Mouse (Mus musculus): ENCODE results near the gene Gtf2a1l. TPM values are rescaled to one million over a fixed set of nuclear protein-coding genes. Genes with fewer than 3 reads are reported as not detected.

The Gtf2a1l gene
- polyA plus RNA-seq, 1 experiment from 2014 or later = not detected

DNA sequence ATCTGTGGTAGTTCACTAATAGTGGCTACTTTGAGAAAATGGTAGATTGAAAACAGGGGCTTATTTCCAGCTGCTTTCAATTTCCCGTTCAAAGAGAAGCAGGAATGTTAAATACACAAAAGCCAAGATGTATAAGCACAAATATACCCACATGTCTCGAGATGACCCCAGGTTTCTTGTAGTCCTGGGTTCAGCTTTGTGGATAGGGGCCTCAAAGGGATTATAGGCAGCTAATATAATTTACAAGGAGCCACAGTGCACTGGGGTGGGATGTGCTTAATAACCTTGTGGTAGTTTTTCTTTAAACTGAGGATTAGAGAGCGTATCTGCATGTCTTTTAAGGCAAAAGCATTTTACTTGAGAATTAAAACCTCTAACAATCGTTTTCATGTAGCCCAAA, 2.3 kb downstream of the Gtf2a1l start:
- H3K9ac ChIP-seq (ENCODE audit: low read depth, low read length) = no peak overlapping the region
- H3K4me2 ChIP-seq (replicated peaks; ENCODE audit: low read depth, low read length) = no peak overlapping the region
- ATAC-seq (ENCODE audit: low FRiP score, low TSS enrichment) = no peak
- H3K27ac ChIP-seq (ENCODE audit: low read depth, low read length) = no peak overlapping the region
- no peak overlapping the region for H3K4me3 ChIP-seq (ENCODE audit: low read length)
- H3K4me1 ChIP-seq (ENCODE audit: control insufficient read depth, insufficient read depth, low read length) = no peaks in the 10 kb centered on the region
- WGBS = 51% methylated on average over 4 of the region's 4 CpGs
- H3K9me3 ChIP-seq (ENCODE audit: control insufficient read depth, low read length) = no peaks in the 10 kb centered on the region
- H3K27me3 ChIP-seq (ENCODE audit: control insufficient read depth, insufficient read depth, low read length) = no peaks in the 10 kb centered on the region
- no peaks in the 10 kb centered on the region for H3K36me3 ChIP-seq (ENCODE audit: control insufficient read depth, insufficient read depth, low read length)

DNA sequence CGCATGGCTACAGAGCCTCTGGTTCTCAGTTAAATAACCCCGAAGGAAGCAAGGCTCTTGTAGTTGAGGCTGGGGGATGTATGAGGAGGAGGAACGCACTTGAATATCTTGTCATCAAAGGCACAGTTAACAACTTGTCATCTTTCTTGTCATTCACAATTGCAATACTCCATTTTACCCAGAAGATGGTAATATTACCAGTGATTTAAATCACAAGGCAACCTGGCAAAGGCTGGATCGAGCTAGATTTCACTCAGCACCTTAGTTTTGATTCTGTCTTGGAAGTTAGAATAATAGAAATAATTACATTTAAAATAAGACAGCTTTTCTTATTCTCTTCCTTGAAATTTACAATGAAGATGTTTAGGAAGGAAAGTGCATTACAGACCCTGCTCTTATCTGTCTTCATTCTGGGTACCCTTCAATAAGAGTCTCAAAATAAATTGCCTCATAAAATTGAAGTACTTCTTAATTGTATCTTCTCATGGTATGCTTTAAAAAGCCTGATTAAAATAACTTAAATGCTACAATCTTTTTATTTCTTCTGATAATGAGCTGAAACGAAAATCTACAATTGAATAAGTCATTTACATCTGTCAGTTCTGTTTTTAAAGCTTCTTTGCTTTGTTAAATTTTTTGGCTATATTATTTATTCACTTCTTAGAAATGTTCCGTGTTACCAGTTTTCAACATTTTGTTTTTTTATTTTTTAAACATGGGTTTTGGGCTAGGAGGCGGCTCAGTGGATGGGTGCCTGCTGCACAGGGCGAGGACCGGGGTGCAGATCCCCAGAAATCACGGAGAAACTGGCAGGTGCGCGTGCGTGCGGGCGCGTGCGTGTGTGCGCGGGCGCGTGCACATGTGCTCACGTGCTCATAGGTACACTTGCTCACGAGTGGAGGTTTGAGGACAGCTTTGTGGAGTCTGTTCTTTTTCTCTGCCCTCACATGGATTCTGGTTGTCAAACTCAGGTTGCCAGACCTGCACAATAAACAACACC, 7.2 kb downstream of the Gtf2a1l start:
- no peaks in the 10 kb centered on the region for H3K9me3 ChIP-seq (ENCODE audit: control insufficient read depth, low read length)
- H3K36me3 ChIP-seq (ENCODE audit: control insufficient read depth, insufficient read depth, low read length) = no peaks in the 10 kb centered on the region
- WGBS = 94% methylated on average over 23 of the region's 23 CpGs
- no peak overlapping the region for H3K27ac ChIP-seq (ENCODE audit: low read depth, low read length)
- H3K27me3 ChIP-seq (ENCODE audit: control insufficient read depth, insufficient read depth, low read length) = no peaks in the 10 kb centered on the region
- H3K4me2 ChIP-seq (replicated peaks; ENCODE audit: low read depth, low read length) = no peak overlapping the region
- H3K4me3 ChIP-seq (ENCODE audit: low read length) = no peak overlapping the region
- H3K9ac ChIP-seq (ENCODE audit: low read depth, low read length) = no peak overlapping the region
- H3K4me1 ChIP-seq (ENCODE audit: control insufficient read depth, insufficient read depth, low read length) = no peaks in the 10 kb centered on the region
- no peak for ATAC-seq (ENCODE audit: low FRiP score, low TSS enrichment)

DNA sequence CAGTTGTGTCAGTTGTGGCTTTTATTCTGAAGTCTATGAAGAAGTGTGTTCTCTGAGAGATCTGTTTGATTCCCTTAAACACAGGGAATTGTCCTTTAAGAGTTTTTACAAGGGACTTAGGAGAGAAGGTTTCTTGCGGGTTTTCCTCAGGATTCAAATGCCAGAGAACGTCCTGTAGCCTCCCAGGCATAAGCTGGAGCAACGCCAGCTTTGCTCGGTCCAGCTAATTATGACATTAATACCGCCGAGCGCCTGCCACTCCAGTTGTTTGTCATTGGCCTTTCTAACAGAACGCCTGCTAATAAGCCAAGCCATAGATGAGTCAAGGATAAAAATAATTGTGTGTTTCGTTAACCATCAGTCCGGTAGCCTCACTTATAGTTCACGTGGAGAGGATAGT, 19.8 kb downstream of the Gtf2a1l start:
- Histone ChIP-seq H3K4me3 (ENCODE audit: low read length) (no peak overlapping the region), H3K36me3 (ENCODE audit: control insufficient read depth, insufficient read depth, low read length) (no peaks in the 10 kb centered on the region), H3K27me3 (ENCODE audit: control insufficient read depth, insufficient read depth, low read length) (no peaks in the 10 kb centered on the region), H3K4me1 (ENCODE audit: control insufficient read depth, insufficient read depth, low read length) (no peaks in the 10 kb centered on the region), H3K9me3 (ENCODE audit: control insufficient read depth, low read length) (no peaks in the 10 kb centered on the region), H3K4me2 (replicated peaks; ENCODE audit: low read depth, low read length) (no peak overlapping the region), H3K27ac (ENCODE audit: low read depth, low read length) (no peak overlapping the region), H3K9ac (ENCODE audit: low read depth, low read length) (no peak overlapping the region)
- WGBS = 76% methylated on average over 11 of the region's 11 CpGs
- ATAC-seq (ENCODE audit: low FRiP score, low TSS enrichment) = no peak

DNA sequence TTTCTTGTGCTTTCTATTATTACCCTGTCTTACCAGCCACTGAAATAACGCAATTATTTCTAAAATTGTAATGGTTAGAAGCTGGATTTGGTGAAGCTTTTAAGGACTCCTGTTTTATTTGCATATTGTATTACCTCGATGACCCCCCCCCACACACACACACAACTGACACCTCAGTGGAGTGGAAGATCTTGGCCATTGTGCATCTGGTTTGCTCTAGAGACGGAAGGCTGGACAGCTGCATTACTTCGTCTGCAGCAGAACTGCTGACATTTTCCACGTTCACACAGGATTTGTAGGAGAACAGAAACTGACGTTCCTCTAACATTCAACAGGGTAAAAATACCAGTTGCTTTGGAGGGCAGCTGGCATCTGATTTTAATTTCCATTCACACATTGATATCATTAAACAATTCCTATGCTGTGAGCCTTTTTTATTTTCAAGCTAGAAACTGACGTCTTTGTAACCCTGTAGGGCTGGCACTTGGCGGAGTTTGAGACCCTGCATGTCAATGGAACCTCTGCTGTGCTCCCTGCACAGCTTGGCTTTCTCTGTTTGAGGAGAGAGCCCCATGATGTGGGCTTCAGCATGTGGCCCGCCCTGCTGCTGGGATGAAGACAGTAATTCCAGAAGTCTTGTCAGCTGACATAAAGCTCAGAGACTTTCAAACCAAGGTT, 28.3 kb downstream of the Gtf2a1l start:
- Histone ChIP-seq H3K4me3 (ENCODE audit: low read length) (no peak overlapping the region), H3K4me2 (replicated peaks; ENCODE audit: low read depth, low read length) (no peak overlapping the region), H3K27ac (ENCODE audit: low read depth, low read length) (no peak overlapping the region), H3K4me1 (ENCODE audit: control insufficient read depth, insufficient read depth, low read length) (no peaks in the 10 kb centered on the region), H3K36me3 (ENCODE audit: control insufficient read depth, insufficient read depth, low read length) (no peaks in the 10 kb centered on the region), H3K27me3 (ENCODE audit: control insufficient read depth, insufficient read depth, low read length) (no peaks in the 10 kb centered on the region), H3K9ac (ENCODE audit: low read depth, low read length) (no peak overlapping the region), H3K9me3 (ENCODE audit: control insufficient read depth, low read length) (no peaks in the 10 kb centered on the region)
- ATAC-seq (ENCODE audit: low FRiP score, low TSS enrichment) = no peak
- WGBS = 56% methylated on average over 9 of the region's 9 CpGs

DNA sequence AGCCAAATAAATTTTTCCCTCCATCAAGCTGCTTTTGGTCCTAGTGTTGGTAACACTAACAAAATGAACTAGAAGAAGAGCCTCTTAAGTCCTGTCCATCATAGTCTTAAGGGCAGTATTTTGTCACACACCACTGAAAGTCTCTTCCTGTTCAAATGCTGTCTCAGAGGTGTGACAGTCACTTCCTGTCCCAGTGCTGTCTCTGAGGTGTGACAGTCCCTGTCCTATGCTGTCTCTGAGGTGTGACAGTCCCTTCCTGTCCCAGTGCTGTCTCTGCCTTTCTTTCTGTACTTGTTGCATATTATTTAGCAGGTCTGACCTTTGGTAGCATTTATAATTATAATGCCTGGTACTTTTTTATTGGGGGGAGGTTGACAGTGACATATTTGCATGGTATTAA, 32.4 kb downstream of the Gtf2a1l start:
- Histone ChIP-seq H3K9ac (ENCODE audit: low read depth, low read length) (no peak overlapping the region), H3K27ac (ENCODE audit: low read depth, low read length) (no peak overlapping the region), H3K4me2 (replicated peaks; ENCODE audit: low read depth, low read length) (no peak overlapping the region), H3K4me3 (ENCODE audit: low read length) (no peak overlapping the region), H3K4me1 (ENCODE audit: control insufficient read depth, insufficient read depth, low read length) (no peaks in the 10 kb centered on the region), H3K9me3 (ENCODE audit: control insufficient read depth, low read length) (no peaks in the 10 kb centered on the region), H3K36me3 (ENCODE audit: control insufficient read depth, insufficient read depth, low read length) (no peaks in the 10 kb centered on the region), H3K27me3 (ENCODE audit: control insufficient read depth, insufficient read depth, low read length) (no peaks in the 10 kb centered on the region)
- ATAC-seq (ENCODE audit: low FRiP score, low TSS enrichment) = no peak

DNA sequence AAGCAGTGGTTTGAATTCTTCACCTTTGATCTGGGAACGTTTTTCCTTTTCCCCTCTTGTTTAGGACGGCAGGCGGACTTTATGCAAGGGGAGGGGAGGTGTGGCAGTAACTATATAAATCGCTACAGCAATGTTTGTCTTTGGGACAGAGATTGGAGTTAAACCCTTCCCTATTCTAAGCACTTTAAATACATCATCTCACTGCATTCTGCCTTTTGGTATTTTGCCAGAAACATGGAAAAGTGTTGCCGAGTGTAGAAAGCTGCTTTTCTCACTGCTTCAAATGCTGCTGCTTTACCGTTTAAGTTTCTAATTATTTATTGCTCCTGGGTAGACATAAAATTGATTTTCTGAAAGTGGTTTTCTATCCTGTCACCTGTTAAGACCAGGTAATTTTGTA, 33.9 kb downstream of the Gtf2a1l start:
- ATAC-seq (ENCODE audit: low FRiP score, low TSS enrichment) = no peak
- no peaks in the 10 kb centered on the region for H3K4me1 ChIP-seq (ENCODE audit: control insufficient read depth, insufficient read depth, low read length)
- 24% methylated on average over 6 of the region's 6 CpGs for WGBS
- H3K9me3 ChIP-seq (ENCODE audit: control insufficient read depth, low read length) = no peaks in the 10 kb centered on the region
- no peak overlapping the region for H3K4me2 ChIP-seq (replicated peaks; ENCODE audit: low read depth, low read length)
- no peak overlapping the region for H3K4me3 ChIP-seq (ENCODE audit: low read length)
- H3K27ac ChIP-seq (ENCODE audit: low read depth, low read length) = no peak overlapping the region
- H3K9ac ChIP-seq (ENCODE audit: low read depth, low read length) = no peak overlapping the region
- H3K27me3 ChIP-seq (ENCODE audit: control insufficient read depth, insufficient read depth, low read length) = no peaks in the 10 kb centered on the region
- no peaks in the 10 kb centered on the region for H3K36me3 ChIP-seq (ENCODE audit: control insufficient read depth, insufficient read depth, low read length)

DNA sequence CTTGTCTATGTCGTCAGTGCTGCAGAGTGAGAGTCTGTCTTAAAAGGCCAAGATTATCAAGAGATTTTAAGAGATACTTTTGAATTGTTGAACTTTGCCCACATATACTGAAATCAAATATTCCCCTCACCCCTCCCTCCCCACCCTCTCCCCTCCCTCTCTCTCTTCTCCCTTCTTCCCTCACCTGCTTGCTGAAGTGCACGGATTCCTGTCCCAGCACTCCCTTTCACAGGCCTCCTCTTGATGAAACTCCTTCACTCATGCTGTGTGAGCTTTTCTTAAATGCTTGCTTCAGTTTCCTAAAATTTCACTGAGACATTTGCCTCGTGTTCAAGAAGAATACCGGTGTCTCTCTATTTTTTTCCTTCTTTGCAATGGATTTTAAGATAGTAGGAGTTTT, 34.7 kb downstream of the Gtf2a1l start:
- no peak for ATAC-seq (ENCODE audit: low FRiP score, low TSS enrichment)
- H3K4me2 ChIP-seq (replicated peaks; ENCODE audit: low read depth, low read length) = no peak overlapping the region
- H3K36me3 ChIP-seq (ENCODE audit: control insufficient read depth, insufficient read depth, low read length) = no peaks in the 10 kb centered on the region
- H3K4me1 ChIP-seq (ENCODE audit: control insufficient read depth, insufficient read depth, low read length) = no peaks in the 10 kb centered on the region
- H3K4me3 ChIP-seq (ENCODE audit: low read length) = no peak overlapping the region
- no peak overlapping the region for H3K27ac ChIP-seq (ENCODE audit: low read depth, low read length)
- H3K9me3 ChIP-seq (ENCODE audit: control insufficient read depth, low read length) = no peaks in the 10 kb centered on the region
- no peaks in the 10 kb centered on the region for H3K27me3 ChIP-seq (ENCODE audit: control insufficient read depth, insufficient read depth, low read length)
- H3K9ac ChIP-seq (ENCODE audit: low read depth, low read length) = no peak overlapping the region
- 47% methylated on average over 4 of the region's 4 CpGs for WGBS

DNA sequence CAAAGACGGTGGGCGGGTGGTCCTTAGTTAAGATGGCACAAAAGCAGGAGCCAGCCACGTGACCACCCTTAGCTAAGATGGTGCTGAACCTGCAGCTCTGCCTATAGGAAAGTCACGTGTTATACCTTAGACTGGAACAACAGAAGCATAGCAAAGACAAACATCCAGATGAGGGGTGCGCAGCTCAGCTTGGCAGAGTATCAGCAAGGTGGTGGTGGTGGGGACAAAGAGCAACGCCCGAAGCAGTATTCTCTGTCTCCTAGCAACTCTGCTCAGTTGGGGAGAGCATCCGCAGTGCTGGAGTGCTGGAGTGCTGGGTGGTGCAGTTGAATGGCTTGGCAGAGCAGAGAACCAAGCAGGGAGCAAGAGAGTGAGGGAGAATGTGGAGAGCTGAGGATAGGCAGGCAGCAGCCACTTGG, 37.8 kb downstream of the Gtf2a1l start:
- Histone ChIP-seq H3K9me3 (ENCODE audit: control insufficient read depth, low read length) (no peaks in the 10 kb centered on the region), H3K9ac (ENCODE audit: low read depth, low read length) (no peak overlapping the region), H3K4me1 (ENCODE audit: control insufficient read depth, insufficient read depth, low read length) (no peaks in the 10 kb centered on the region), H3K4me3 (ENCODE audit: low read length) (no peak overlapping the region), H3K36me3 (ENCODE audit: control insufficient read depth, insufficient read depth, low read length) (no peaks in the 10 kb centered on the region), H3K27me3 (ENCODE audit: control insufficient read depth, insufficient read depth, low read length) (no peaks in the 10 kb centered on the region), H3K27ac (ENCODE audit: low read depth, low read length) (no peak overlapping the region), H3K4me2 (replicated peaks; ENCODE audit: low read depth, low read length) (no peak overlapping the region)
- no peak for ATAC-seq (ENCODE audit: low FRiP score, low TSS enrichment)
- 55% methylated on average over 8 of the region's 8 CpGs for WGBS

DNA sequence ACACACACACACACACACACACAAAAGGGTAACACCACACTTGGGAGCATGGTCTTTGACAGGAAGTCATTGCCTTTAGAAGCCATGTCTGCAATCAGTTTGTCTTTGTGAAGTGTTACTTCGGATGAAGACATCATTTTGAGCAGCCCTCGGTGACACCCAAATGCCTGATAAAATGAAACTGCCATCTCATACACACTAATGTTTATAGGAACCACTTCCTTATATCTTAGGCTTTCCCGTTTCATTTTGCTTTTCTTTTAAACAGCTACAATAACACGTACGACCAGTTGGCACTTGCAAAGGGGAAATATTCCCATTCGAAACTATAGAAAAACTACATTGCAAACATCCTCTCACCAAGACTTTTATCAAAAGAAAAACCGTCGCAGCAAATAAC, 81.2 kb downstream of the Gtf2a1l start:
- no peaks in the 10 kb centered on the region for H3K36me3 ChIP-seq (ENCODE audit: control insufficient read depth, insufficient read depth, low read length)
- ATAC-seq (ENCODE audit: low FRiP score, low TSS enrichment) = no peak
- H3K27me3 ChIP-seq (ENCODE audit: control insufficient read depth, insufficient read depth, low read length) = no peaks in the 10 kb centered on the region
- no peak overlapping the region for H3K9ac ChIP-seq (ENCODE audit: low read depth, low read length)
- WGBS = 80% methylated on average over 8 of the region's 8 CpGs
- no peaks in the 10 kb centered on the region for H3K9me3 ChIP-seq (ENCODE audit: control insufficient read depth, low read length)
- H3K4me3 ChIP-seq (ENCODE audit: low read length) = no peak overlapping the region
- H3K4me2 ChIP-seq (replicated peaks; ENCODE audit: low read depth, low read length) = no peak overlapping the region
- no peak overlapping the region for H3K27ac ChIP-seq (ENCODE audit: low read depth, low read length)
- H3K4me1 ChIP-seq (ENCODE audit: control insufficient read depth, insufficient read depth, low read length) = 0 out of 2 replicates have a peak, but pooled peaks cover 3% of the 10 kb centered on the region
